Mouse (Mus musculus): ENCODE measurements around the gene Gbf1.

The Gbf1 gene

DNA sequence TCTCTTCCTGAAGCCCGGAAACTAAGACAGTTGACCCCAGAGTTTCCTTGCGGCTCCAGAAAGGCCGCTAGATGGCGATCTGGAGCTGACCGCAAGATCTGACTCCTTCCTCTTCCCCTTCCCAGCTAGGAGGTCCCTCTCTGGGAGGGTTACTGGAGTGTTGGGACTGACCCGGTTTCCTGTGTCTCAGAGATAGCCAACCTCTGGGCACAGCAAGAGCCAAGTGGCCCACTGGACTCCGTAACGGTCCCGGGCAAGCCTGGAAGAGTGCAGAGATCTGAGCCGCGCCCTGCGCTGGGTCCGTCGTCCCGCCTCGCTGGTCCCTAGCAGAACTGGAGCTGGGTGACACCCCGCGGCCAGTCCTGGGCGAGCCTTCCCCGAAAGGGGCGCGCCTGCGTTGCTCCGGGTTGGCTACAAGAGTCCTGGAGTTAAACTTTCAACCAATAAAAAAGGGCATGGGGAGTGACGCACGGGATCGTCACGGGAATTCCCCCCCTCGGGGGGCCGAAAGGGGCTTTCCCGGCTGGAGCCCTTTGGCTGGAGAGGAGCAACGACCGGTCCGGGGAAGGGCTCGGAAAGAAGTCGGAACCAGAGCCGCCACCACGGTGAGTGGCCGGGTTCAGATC is 152.0 kb downstream of the Gbf1 start, which contains the start of gene Nfkb2:
Gene Nfkb2, plus strand, starts transcription at position 105 of the 626 bp plus-strand sequence.
- DNase-seq, result peak; percentile 96 to 98

DNA sequence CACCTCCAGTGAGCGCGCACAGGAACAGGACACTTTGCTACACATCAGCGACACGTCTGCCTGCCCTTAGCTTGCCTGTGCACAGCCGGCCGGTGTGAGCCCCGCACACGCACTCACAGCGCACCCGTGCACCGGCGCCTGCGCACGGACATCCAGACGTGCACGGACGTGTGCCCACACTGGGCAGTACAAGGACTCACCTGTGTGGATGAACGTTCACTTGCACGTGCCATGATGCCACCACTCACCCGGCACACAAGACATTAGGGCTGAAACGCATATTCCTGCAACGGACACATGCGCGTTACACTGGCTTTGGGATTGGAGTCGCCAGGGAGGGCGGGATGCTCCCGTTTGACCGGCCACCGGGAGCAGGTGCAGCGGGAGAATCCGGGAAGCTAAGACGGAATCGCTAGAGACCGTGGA is 152.6 kb downstream of the Gbf1 start:
- peak in 1 of 2 experiments; percentile 32 for DNase-seq

GRCm38 (mm10) chr19:46305432-46306267 is 153.3 kb downstream of the Gbf1 start:
- DNase-seq, result peak; percentile 93 to 94

DNA sequence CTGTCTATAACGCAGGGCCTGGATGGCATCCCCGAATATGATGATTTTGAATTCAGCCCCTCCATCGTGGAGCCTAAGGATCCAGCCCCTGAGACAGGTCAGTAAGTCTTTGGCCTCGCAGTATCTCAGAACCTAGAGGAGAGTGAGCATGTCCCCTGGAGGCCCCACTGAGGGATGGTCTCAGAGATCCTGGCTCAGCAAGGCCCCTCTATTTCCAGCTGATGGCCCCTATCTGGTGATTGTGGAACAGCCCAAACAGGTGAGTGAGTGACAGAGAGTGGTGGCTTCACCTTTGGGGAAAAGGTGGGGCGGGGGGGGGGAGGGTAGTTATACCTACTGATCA is 153.9 kb downstream of the Gbf1 start:
- DNase-seq, result no peak

DNA sequence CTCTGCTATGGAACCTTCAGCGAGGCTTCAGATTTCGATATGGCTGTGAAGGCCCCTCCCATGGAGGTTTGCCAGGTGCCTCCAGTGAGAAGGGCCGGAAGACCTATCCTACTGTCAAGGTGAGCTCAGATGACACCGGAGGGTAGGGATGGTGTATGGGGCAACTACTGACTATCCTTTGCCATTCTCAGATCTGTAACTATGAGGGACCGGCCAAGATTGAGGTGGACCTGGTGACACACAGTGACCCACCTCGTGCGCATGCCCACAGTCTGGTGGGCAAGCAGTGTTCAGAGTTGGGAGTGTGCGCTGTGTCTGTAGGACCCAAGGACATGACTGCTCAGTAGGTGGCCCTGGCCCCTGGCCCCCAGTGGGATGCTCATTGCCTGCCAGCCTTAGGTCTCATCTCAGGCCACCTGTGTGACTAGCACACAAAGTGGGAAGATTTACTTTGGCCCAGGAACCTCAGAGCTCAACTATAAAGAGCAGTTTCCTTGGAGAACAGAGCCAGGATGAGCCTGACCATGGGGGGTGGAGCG is 154.5 kb downstream of the Gbf1 start:
- DNase-seq, result peak in 1 of 2 experiments; percentile 22

GRCm38 (mm10) chr19:46307781-46308180 is 155.5 kb downstream of the Gbf1 start:
- peak in 1 of 2 experiments; percentile 18 for DNase-seq

DNA sequence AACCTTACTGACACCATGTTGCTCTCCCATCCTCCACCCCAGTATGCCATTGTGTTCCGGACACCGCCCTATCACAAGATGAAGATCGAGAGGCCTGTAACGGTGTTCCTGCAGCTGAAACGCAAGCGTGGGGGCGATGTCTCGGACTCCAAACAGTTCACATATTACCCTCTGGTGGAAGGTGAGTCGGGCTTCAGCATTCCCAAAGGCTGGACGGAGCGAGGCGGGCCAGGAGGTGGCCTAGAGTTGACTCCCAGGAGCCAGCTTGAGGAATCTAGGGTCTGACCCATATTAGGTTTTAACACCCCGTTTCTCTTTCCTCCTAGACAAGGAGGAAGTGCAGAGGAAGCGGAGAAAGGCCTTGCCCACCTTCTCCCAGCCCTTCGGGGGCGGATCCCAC is 156.0 kb downstream of the Gbf1 start:
- no peak for DNase-seq

GRCm38 (mm10) chr19:46308706-46309435 is 156.6 kb downstream of the Gbf1 start:
- peak; percentile 87 to 90 for DNase-seq

- peak in 1 of 2 experiments; percentile 23 for DNase-seq
Observed at GRCm38 (mm10) chr19:46309651-46310305, 157.5 kb downstream of the Gbf1 start.

DNA sequence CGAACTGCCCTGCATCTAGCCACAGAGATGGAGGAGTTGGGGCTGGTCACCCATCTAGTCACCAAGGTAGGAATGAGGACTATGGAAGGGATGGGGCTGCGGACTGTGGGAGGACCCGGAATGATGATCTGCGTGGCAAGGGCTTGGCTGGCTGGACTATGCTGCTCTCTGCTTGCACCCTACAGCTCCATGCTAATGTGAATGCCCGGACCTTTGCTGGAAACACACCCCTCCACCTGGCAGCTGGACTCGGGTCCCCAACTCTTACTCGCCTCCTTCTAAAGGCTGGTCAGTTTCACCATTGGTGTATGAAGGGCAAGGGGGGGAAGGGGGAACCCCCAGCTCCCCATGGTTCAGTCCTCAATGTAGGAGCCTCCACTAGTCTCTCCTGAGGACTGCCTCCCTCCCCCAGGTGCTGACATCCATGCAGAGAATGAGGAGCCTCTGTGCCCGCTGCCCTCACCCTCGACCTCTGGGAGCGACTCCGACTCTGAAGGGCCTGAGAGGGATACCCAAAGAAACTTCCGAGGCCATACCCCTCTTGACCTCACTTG is 158.1 kb downstream of the Gbf1 start:
- peak in 1 of 2 experiments; percentile 19 for DNase-seq

DNA sequence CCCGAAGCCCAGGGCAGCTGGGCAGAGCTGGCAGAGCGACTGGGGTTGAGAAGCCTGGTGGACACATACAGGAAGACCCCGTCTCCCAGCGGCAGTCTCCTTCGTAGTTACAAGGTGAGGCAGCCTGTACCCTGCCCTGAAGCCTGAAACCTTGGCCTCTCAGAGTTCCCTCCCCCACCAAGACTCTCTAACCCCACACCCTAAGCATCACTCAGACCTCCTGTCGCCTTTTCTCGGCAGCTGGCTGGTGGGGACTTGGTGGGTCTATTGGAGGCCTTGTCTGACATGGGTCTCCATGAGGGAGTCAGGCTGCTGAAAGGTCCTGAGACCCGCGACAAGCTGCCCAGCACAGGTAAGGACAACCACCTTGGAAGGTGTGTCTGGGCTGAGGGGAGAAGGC is 159.0 kb downstream of the Gbf1 start:
- DNase-seq, result no peak

GRCm38 (mm10) chr19:46312566-46312965 is 160.3 kb downstream of the Gbf1 start:
- DNase-seq, result peak in 1 of 2 experiments; percentile 30

GRCm38 (mm10) chr19:46313116-46313515 is 160.8 kb downstream of the Gbf1 start:
- peak in 1 of 2 experiments; percentile 16 for DNase-seq

- peak in 1 of 2 experiments; percentile 16 for DNase-seq
Observed at GRCm38 (mm10) chr19:46313591-46313990, 161.3 kb downstream of the Gbf1 start.

GRCm38 (mm10) chr19:46314151-46314601 is 161.9 kb downstream of the Gbf1 start:
- DNase-seq, result peak; percentile 39 to 47

DNA sequence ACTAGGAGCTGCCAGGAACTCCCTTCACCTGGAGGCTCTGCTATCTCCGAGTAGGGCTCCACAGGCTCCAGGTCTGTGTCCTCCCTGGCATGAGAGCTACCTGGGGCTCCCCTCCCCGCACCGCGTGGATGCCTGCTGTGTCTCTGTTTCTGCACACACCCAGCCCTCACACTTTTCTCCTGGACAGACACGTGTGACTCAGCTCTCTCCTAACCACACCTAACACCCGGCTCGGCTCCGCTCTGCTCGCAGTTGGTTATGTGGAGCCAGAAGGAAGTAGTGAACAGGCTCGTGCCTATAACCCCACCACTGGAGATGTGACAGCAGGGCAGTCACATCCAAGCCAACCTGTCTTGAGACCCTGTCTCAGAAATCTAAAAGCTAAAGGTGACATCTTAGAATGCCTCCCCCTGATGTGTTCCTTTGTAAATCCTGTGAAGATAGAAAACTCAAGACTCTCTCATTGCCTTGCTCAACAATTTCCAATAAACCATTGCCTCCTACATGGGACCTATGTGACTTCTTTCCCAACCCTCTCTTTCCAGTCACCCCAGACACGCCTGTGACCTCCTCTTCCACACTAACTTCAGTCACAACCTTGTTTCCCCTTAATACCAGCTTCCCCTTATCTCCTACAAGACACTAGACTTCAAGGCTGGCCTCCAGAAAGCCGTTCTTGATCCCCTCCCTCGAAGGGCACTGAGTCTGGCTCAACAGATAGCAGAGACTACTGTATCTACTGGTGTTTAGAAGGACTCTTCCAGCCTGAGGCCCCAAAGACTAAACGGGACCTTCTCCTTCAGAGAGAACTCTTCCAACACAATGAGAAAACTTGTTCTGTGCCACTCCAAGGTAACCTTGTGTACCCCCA is 162.8 kb downstream of the Gbf1 start:
- peak in 1 of 2 experiments; percentile 19 for DNase-seq

GRCm38 (mm10) chr19:46315752-46316610 is 163.7 kb downstream of the Gbf1 start:
- DNase-seq, result no peak

- peak in 1 of 2 experiments; percentile 22 for DNase-seq
Observed at GRCm38 (mm10) chr19:46316846-46317545, 164.7 kb downstream of the Gbf1 start.

GRCm38 (mm10) chr19:46317546-46317885 is 165.2 kb downstream of the Gbf1 start:
- DNase-seq, result peak in 1 of 2 experiments; percentile 26

All from lung, postnatal 4 days (tissue).